Mouse (Mus musculus): ENCODE measurements around the gene Mdp1.

- TF ChIP-seq CTCF (IDR thresholded peaks at IDR 0.05; ENCODE audit: low read depth) (no peak), EP300 (IDR thresholded peaks at IDR 0.05; ENCODE audit: low read depth) (no peak)
Measured at GRCm38 (mm10) chr14:55709509-55709908, 49.2 kb upstream of the Mdp1 start.

Data from liver, postnatal 0 days (tissue).